Mouse (Mus musculus) embryonic facial prominence, embryonic 14.5 days (tissue): ENCODE results near the gene Ciao2a. TPM values are rescaled to one million over a fixed set of nuclear protein-coding genes. Genes with fewer than 3 reads are reported as not detected.
A peak's percentile ranks its signal among the peaks of the same experiment; 100 is the strongest.

ENCODE experiments used
- ATAC-seq: fragments of 200-750 bp; cut with Nextera tagmentation; 2 replicates; pipeline ENCODE4 v1.8.0; 2017; ENCODE audit warnings: low read depth, moderate number of reproducible peaks, moderate TSS enrichment
- DNase-seq: peaks from one replicate; pipeline ENCODE4 v3.0.0-alpha.2; 2015; ENCODE audit warnings: low spot score
- H3K27ac ChIP-seq: fragments of 300-500 bp; sonication (generic); replicated peaks from 2 replicates; pipeline ENCODE4 v1.5.1; 2014; ENCODE audit warnings: low read depth, mild to moderate bottlenecking, low read length, moderate library complexity
- H3K27me3 ChIP-seq: fragments of 300-500 bp; sonication (generic); replicated peaks from 2 replicates; pipeline ENCODE4 v1.6.1; 2014; ENCODE audit warnings: low read length; ENCODE audit not compliant: control insufficient read depth, insufficient read depth
- H3K36me3 ChIP-seq: fragments of 300-500 bp; sonication (generic); 2 replicates; pipeline ENCODE4 v1.6.1; 2014; ENCODE audit warnings: low read length, mixed read lengths; ENCODE audit not compliant: control insufficient read depth, insufficient read depth
- H3K4me1 ChIP-seq: fragments of 300-500 bp; sonication (generic); 2 replicates; pipeline ENCODE4 v1.6.1; 2014; ENCODE audit warnings: antibody characterized with exemption, low read length; ENCODE audit not compliant: control insufficient read depth, insufficient read depth
- H3K4me2 ChIP-seq: fragments of 300-500 bp; sonication (generic); 2 replicates; pipeline ENCODE4 v1.6.1; 2014; ENCODE audit warnings: low read depth, mild to moderate bottlenecking, low read length, moderate library complexity, mixed read lengths
- H3K4me3 ChIP-seq: fragments of 300-500 bp; sonication (generic); 2 replicates; pipeline ENCODE4 v1.5.1; 2014; ENCODE audit warnings: low read depth, mild to moderate bottlenecking, low read length
- H3K9ac ChIP-seq: fragments of 300-500 bp; sonication (generic); 2 replicates; pipeline ENCODE4 v1.6.1; 2014; ENCODE audit warnings: low read depth, mild to moderate bottlenecking, low read length, moderate library complexity, mixed read lengths
- H3K9me3 ChIP-seq: fragments of 300-500 bp; sonication (generic); 2 replicates; pipeline ENCODE4 v1.6.1; 2016; ENCODE audit warnings: low read length; ENCODE audit not compliant: control insufficient read depth
- WGBS: fragments of 180-500 bp; shearing (Covaris S2); extraction: QIAGEN DNeasy Blood & Tissue Kit; methylation state at CpG from one replicate; pipeline ENCODE4 v1.1.7; 2014; 5-methylcytosine and 5-hydroxymethylcytosine counted together
- polyA plus RNA-seq: library from polyadenylated mRNA; unstranded; fragments of >200 nt; fragmentation: Nextera tagmentation; extraction: Ambion mirVana; gene quantifications from 2 replicates; pipeline ENCODE4 v1.2.1, GENCODE M21; 2014

The Ciao2a gene
- polyA plus RNA-seq, 1 experiment from 2014 or later, result 112 TPM

DNA sequence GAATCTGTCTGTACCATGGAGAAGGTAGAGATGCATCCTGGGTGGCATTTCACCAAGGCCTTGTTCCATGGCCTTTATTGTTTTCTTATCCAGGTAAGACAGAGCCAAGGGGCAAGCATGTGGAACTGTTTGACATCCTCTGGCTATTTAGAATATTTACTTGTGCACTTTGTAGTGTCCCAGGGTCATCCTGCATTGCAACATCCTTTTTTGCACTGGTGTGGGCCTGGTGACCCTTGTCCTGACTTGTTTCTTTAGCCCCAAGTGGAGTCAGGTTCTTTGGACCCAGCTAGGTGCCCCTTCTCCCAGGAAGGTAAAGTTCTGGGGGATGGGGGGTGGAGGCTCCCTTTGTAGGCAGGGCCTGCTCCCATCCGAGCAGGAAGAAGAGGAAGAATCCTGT is 51.6 kb downstream of the Ciao2a start:
- Histone ChIP-seq H3K27ac (no peak overlapping the region), H3K36me3 (no peaks in the 10 kb centered on the region), H3K9me3 (no peaks in the 10 kb centered on the region), H3K27me3 (no peaks in the 10 kb centered on the region), H3K4me2 (no peak overlapping the region), H3K4me1 (peaks cover 3% of the 10 kb centered on the region; the same call in 1 of the 2 replicates), H3K4me3 (no peak overlapping the region), H3K9ac (no peak overlapping the region)
- WGBS, result 40% methylated on average over 1 of the region's 1 CpGs
- no peak for ATAC-seq
- no peak for DNase-seq

- 79% methylated on average over 6 of the region's 6 CpGs for WGBS
- H3K9me3 ChIP-seq, result no peaks in the 10 kb centered on the region
- H3K27ac ChIP-seq, result no peak overlapping the region
- ATAC-seq, result no peak
- no peaks in the 10 kb centered on the region for H3K36me3 ChIP-seq
- DNase-seq, result no peak
- H3K4me1 ChIP-seq, result peaks cover 3% of the 10 kb centered on the region; the same call in 1 of the 2 replicates
- no peak overlapping the region for H3K9ac ChIP-seq
- H3K27me3 ChIP-seq, result no peaks in the 10 kb centered on the region
- no peak overlapping the region for H3K4me3 ChIP-seq
- H3K4me2 ChIP-seq, result no peak overlapping the region
Measured at GRCm38 (mm10) chr9:66179795-66180194, 53.4 kb downstream of the Ciao2a start.

DNA sequence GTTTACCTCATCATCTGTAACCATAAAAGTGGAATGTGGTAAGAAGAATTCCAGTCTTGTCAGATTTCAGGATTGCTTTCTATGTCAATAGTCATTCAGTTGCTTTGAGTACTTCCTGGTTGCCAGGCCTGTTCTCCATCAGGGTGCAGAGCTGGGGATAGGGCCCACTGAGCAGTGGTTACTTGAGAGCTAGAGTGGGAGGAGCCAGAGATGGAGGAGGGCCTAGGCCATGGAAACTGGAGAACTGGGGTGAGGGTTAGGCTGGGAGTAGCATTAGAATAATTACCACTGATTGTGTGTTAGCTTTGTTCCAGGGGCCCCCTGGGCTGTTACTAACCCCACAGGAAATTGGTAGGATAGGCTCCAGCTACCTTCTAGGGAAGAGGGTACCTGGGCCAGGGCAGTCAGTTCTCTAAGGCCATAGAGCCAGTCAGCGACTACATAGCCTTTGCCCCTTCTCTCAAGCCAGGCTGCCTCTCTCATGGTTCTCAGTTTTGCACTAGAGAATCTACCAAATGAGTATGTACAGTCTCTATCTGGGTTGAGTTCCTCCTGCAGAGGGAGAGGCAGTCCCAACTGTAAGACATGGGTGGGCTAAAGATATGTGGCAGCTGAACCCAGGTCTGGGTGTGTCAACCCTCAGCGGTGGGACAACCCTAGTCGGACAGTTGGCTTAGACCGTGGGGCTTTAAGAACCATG is 54.9 kb downstream of the Ciao2a start:
- H3K4me3 ChIP-seq, result no peak overlapping the region
- H3K27me3 ChIP-seq, result no peaks in the 10 kb centered on the region
- WGBS, result 67% methylated on average over 4 of the region's 4 CpGs
- H3K36me3 ChIP-seq, result no peaks in the 10 kb centered on the region
- H3K4me1 ChIP-seq, result peaks cover 3% of the 10 kb centered on the region; the same call in 1 of the 2 replicates
- peak overlapping the region; percentile 41; the same call in 1 of the 2 replicates for H3K27ac ChIP-seq
- no peaks in the 10 kb centered on the region for H3K9me3 ChIP-seq
- H3K9ac ChIP-seq, result no peak overlapping the region
- peak; percentile 87 for ATAC-seq
- no peak overlapping the region for H3K4me2 ChIP-seq
- peak; percentile 74 for DNase-seq

DNA sequence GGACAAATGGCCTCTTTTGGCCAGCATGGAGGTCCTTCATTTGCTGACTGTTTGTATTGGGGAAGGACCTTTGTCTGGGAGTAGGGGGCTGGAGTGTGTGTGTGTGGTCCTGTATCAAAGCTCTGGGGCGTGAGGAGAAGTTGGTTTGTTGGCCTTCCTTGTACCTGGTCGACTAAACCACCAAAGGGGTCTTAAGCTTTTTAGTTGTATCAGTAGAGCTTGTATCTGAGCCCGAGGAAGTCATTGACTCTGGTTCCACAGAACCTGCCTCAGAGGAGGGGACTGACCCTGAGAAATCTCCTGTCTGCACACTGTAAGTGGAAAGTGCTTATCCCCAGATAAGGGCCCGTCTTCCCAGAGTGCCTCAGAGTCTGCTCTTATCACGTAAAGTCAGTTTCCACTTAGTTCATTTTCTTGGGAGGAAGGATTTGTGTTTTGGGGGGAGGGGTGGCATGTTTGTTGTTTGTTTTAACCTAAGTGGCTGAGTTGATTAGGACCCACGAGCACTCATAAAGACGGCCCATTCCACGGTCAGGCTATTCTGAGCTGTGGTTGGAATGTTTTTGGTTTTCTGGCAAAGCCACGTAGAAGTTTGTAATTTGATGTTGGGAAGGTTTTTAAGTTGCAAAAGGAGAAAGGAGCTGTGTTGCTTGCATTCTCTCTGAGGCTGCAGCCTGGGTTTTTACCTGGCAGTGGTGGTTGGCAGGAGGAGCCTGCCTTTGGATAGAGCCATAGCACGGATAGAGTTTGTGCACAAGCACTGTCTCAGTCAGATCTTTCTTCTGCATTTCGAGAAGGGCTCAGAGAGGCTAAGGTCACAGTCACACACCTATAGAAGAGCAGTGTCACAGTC is 55.6 kb downstream of the Ciao2a start:
- WGBS, result 61% methylated on average over 11 of the region's 11 CpGs
- Histone ChIP-seq H3K36me3 (no peaks in the 10 kb centered on the region), H3K4me2 (no peak overlapping the region), H3K9me3 (no peaks in the 10 kb centered on the region), H3K27ac (peak overlapping the region; percentile 41), H3K9ac (no peak overlapping the region), H3K4me3 (no peak overlapping the region), H3K4me1 (peaks cover 3% of the 10 kb centered on the region; the same call in 1 of the 2 replicates), H3K27me3 (no peaks in the 10 kb centered on the region)
- no peak for ATAC-seq
- DNase-seq, result peak; percentile 63

GRCm38 (mm10) chr9:66182679-66182993 is 56.2 kb downstream of the Ciao2a start:
- WGBS, result 65% methylated on average over 3 of the region's 3 CpGs
- Histone ChIP-seq H3K9ac (no peak overlapping the region), H3K4me3 (no peak overlapping the region), H3K27me3 (no peaks in the 10 kb centered on the region), H3K4me1 (peaks cover 3% of the 10 kb centered on the region; the same call in 1 of the 2 replicates), H3K9me3 (no peaks in the 10 kb centered on the region), H3K27ac (peak overlapping the region; percentile 41), H3K36me3 (no peaks in the 10 kb centered on the region), H3K4me2 (no peak overlapping the region)
- no peak for DNase-seq
- ATAC-seq, result no peak

DNA sequence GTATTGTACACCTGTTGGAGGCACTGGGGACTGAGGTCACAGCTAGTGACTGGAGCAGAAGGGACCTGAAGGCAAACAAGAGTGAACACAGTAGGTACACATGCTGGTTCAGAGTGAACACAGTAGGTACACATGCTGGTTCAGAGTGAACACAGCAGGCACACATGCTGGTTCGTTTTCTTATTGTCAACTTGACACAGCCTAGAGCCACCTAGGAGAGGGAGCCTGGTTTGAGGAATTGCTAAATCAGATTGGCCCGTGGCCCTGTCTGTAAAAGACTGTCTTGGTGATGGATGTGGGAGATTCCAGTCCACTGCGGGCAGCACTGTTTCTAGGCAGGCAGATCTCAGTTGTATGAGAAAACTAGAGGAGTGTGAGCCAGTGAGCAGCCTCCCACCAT is 56.6 kb downstream of the Ciao2a start:
- no peak overlapping the region for H3K4me3 ChIP-seq
- H3K27me3 ChIP-seq, result no peaks in the 10 kb centered on the region
- ATAC-seq, result no peak
- H3K9ac ChIP-seq, result no peak overlapping the region
- H3K4me1 ChIP-seq, result peaks cover 3% of the 10 kb centered on the region; the same call in 1 of the 2 replicates
- H3K36me3 ChIP-seq, result no peaks in the 10 kb centered on the region
- no peaks in the 10 kb centered on the region for H3K9me3 ChIP-seq
- WGBS, result 70% methylated on average over 3 of the region's 3 CpGs
- H3K27ac ChIP-seq, result no peak overlapping the region
- H3K4me2 ChIP-seq, result no peak overlapping the region
- no peak for DNase-seq

DNA sequence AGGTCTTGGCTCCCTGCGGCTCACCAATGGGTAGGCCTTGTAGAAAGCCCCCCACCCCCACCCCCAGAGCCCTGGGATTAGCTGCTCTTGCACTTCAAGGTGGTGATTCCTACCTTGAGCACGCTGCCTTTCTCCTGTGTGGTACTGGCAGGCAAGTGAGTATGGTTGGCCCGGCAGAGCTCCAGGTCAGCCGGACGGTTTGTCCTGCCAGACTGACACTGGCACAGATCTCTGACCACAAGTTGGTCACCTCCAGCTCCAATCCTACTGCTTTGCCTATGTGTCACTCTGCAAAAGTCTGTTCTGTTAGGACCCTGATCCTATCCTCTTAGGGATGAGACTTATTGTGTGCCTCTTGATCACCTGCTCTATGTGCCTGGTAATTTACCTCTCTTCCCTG is 58.2 kb downstream of the Ciao2a start:
- DNase-seq, result no peak
- Histone ChIP-seq H3K9ac (no peak overlapping the region), H3K4me1 (peaks cover 3% of the 10 kb centered on the region; the same call in 1 of the 2 replicates), H3K4me2 (no peak overlapping the region), H3K9me3 (no peaks in the 10 kb centered on the region), H3K36me3 (no peaks in the 10 kb centered on the region), H3K27ac (no peak overlapping the region), H3K4me3 (no peak overlapping the region), H3K27me3 (no peaks in the 10 kb centered on the region)
- whole genome bisulfite sequencing, result 71% methylated on average over 5 of the region's 5 CpGs
- no peak for ATAC-seq

DNA sequence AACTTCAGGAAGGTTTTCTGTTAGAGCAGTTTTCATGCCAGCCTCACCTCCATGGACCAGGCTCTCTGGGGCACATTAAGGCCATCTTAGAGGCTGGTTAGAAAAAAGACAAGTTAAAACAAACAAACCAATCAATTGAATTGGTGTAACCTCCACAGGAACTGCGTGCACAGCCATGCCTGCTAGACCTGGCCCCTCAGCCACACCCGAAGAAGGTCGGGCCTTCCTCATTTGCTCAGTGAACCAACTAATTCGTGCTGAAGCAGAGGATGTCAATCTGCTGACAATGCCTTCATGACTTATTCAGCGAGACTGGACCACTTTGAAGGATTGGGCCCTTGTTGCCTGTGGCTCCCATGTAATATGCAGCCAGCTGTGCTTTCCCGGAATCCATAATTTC is 60.0 kb downstream of the Ciao2a start:
- ATAC-seq, result no peak
- Histone ChIP-seq H3K4me3 (no peak overlapping the region), H3K9ac (no peak overlapping the region), H3K27me3 (no peaks in the 10 kb centered on the region), H3K36me3 (no peaks in the 10 kb centered on the region), H3K4me1 (peaks cover 3% of the 10 kb centered on the region; the same call in 1 of the 2 replicates), H3K9me3 (no peaks in the 10 kb centered on the region), H3K4me2 (no peak overlapping the region), H3K27ac (no peak overlapping the region)
- WGBS, result 41% methylated on average over 6 of the region's 6 CpGs
- no peak for DNase-seq
